Mouse (Mus musculus) CD4-positive, CD25-positive, alpha-beta regulatory T cell, adult 9 weeks (primary cell): ENCODE data around the gene Upf3a. TPM values are rescaled to one million over a fixed set of nuclear protein-coding genes. Genes with fewer than 3 reads are reported as not detected.

Source experiments
- polyA plus RNA-seq: library from polyadenylated mRNA; unstranded; fragments of 100-300 nt; shearing (Covaris generic); gene quantifications from one replicate; pipeline ENCODE4 v1.2.1, GENCODE M21; 2017

The Upf3a gene
- polyA plus RNA-seq, result 17.8 TPM

GRCm38 (mm10) chr8:13785250-13785763, at the start of gene Upf3a:
Gene Upf3a, plus strand, starts transcription at chr8:13785615.

GRCm38 (mm10) chr8:13756982-13757804, 28.2 kb upstream of the Upf3a start, which contains the start of gene Cdc16:
Gene Cdc16, plus strand, starts transcription at chr8:13757676.

GRCm38 (mm10) chr8:13838289-13838688, 52.9 kb downstream of the Upf3a start, which contains the start of gene AF366264:
Gene AF366264, minus strand, starts transcription at chr8:13838389.

Other genes with a start within 250 kb of the Upf3a start
- gene 1700029H14Rik, start 223.2 kb upstream of the Upf3a start, polyA plus RNA-seq, result not detected
- 195 TPM for gene Rasa3, start 108.0 kb upstream of the Upf3a start, polyA plus RNA-seq
- gene Cfap97d2, start 79.7 kb upstream of the Upf3a start, polyA plus RNA-seq, result not detected
- gene Cdc16, start 27.9 kb upstream of the Upf3a start, polyA plus RNA-seq, result 21.6 TPM
- not detected for gene AF366264, start 52.8 kb downstream of the Upf3a start, polyA plus RNA-seq
- 46.5 TPM for gene Champ1, start 84.0 kb downstream of the Upf3a start, polyA plus RNA-seq
- gene Coprs, start 104.7 kb downstream of the Upf3a start, polyA plus RNA-seq, result 0.53 TPM